Mouse (Mus musculus) cortical plate, adult 2 months (tissue): ENCODE data around the gene Rgs3.

Experiments
- CTCF ChIP-seq: fragments of 200-500 bp; IDR thresholded peaks from 2 replicates; pipeline ENCODE4 v1.5.1; 2011; ENCODE audit warnings: mild to moderate bottlenecking, control low read depth, low read length; ENCODE audit not compliant: insufficient read depth; ENCODE audit errors: extremely low read depth
- POLR2A ChIP-seq: fragments of 200-500 bp; IDR thresholded peaks from 2 replicates; pipeline ENCODE4 v1.6.1; 2011; ENCODE audit warnings: mild to moderate bottlenecking, low read length, control low read depth; ENCODE audit not compliant: insufficient read depth; ENCODE audit errors: extremely low read depth

DNA sequence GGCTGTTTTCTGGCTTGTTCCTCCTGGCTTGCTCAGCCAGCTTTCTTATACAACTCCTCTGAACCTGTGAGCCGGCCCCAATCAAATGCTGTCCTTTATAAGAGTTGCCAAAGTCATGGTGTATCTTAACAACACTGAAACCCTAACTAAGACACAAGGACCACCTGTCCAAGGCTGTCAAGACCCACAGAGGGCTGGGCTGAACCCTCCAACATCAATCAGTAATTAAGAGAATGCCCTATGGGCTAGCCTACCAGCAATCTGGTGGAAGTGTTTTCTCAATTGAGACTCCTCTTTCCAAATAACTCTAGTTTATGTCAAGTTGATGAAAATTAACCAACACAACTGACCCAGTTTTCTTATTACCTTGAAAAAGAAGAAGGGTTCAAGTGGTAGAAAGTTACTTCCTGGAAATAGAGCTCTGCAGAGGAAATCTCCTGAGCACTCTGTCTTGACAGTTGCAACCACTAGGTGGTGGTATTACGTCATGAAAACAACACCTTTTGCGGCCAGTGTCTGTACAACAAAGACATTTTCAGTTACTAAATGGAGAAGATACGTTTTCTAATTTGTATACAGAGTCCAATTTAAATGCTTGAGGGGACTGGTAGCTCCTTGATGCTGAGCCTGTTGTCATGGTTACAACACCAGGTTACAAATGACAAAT is 1.4 kb downstream of the Rgs3 start:
- TF ChIP-seq CTCF (peak; percentile 69; the same call in 1 of the 2 replicates), POLR2A (no peak)
